Mouse (Mus musculus): ENCODE results near the gene Wdpcp. TPM values are rescaled to one million over a fixed set of nuclear protein-coding genes. Genes with fewer than 3 reads are reported as not detected.

Wdpcp gene
- polyA plus RNA-seq, 1 experiment: 1.5 TPM

DNA sequence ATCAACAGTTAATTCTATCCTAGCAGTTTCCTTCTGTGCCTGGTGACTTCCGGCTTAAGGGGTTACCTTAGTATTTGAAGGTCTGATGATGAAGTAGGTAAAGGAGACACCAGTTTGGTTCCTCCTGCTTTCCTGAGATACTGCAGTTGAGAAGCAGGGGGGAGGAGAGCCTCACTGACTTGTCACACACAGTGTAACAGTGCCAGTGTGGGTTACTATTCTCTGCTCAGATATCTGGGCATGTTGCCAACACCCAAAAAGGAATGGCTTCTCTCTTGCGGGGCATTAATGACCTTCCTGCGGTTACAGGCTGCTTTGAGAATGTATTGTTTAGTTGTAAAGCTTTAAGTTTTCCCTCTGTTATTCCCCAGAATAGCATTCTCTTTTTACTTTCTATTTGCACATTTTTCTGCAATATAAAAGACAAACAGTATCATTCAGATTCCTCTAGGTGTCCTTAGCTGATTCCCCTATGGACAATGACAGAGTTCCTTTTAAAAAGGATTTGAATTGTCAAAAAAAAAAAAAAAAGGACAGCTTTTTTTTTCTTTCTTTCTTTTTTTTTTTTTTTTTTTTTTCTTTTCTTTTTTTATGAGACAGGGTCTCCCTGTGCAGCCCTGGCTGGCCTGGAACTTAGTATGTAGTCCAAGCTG, 2.5 kb upstream of the Wdpcp start:
- peak overlapping the region; percentile 88 for H3K27ac ChIP-seq (ENCODE audit: insufficient read depth, low read depth, low read length)
- WGBS: 4% methylated on average over 3 of the region's 3 CpGs

DNA sequence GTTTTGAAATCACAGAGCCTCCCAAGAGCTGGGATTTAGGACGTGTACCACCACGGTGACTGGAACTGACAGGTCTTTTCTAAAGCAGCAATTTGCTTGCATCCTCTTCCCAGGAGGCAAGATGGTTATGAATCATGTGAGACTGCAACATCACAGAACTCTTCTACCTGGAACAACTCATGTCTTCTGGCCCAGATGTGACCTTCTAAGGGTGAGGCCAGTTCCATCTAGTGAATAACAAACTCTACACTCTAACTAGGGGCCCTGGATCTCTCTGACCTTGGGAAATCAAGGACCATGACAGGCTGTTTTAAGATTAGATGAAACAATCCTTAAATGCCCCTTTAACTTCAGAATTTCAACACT, 1.9 kb upstream of the Wdpcp start:
- Histone ChIP-seq H3K27ac (ENCODE audit: insufficient read depth, low read depth, low read length) (peak overlapping the region; percentile 61), H3K4me1 (ENCODE audit: control insufficient read depth, insufficient read depth, insufficient read length, low read length) (peaks cover 6% of the 10 kb centered on the region), H3K4me3 (ENCODE audit: low read depth, low read length) (no peak overlapping the region), H3K36me3 (ENCODE audit: control insufficient read depth, insufficient read depth, low read length) (peaks cover 19% of the 10 kb centered on the region), H3K27me3 (ENCODE audit: control insufficient read depth, insufficient read depth, low read length) (no peaks in the 10 kb centered on the region)
- TF ChIP-seq CTCF (IDR thresholded peaks at IDR 0.05; ENCODE audit: extremely low read depth, insufficient read length, insufficient replicate concordance, low read depth, low read length) (no peak), POLR2A (IDR thresholded peaks at IDR 0.05; ENCODE audit: low read depth, low read length) (no peak)
- WGBS: 45% methylated on average over 2 of the region's 2 CpGs

More for the DNA sequence above, 2.5 kb upstream of the Wdpcp start:
- H3K27me3 ChIP-seq (ENCODE audit: control insufficient read depth, insufficient read depth, low read length): no peaks in the 10 kb centered on the region
- H3K4me3 ChIP-seq (ENCODE audit: low read depth, low read length): no peak overlapping the region
- peaks cover 6% of the 10 kb centered on the region for H3K4me1 ChIP-seq (ENCODE audit: control insufficient read depth, insufficient read depth, insufficient read length, low read length)
- peaks cover 19% of the 10 kb centered on the region for H3K36me3 ChIP-seq (ENCODE audit: control insufficient read depth, insufficient read depth, low read length)
- TF ChIP-seq POLR2A (IDR thresholded peaks at IDR 0.05; ENCODE audit: low read depth, low read length) (no peak), CTCF (IDR thresholded peaks at IDR 0.05; ENCODE audit: extremely low read depth, insufficient read length, insufficient replicate concordance, low read depth, low read length) (no peak)

DNA sequence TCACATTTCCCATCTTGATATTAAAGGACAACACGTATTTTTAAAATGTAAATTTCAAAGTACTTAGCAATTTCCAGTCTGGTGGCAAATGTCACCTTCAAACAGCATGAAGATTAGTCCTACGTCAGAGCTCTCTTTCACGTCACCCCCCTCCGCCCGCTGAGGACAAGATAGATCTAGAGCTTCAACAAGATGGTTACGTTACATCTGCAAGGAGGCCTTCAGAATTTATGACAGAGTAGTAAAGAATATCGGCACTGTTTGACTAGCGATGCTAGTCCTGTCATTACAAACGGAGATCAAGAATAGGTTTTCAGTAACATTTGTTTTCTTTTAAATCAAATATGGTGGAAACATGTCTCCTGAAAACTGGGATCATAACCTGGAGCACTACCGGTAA, 1.1 kb upstream of the Wdpcp start:
- peak overlapping the region; percentile 90 for H3K27ac ChIP-seq (ENCODE audit: insufficient read depth, low read depth, low read length)
- 0 out of 2 replicates have a peak, but pooled peaks cover 4% of the 10 kb centered on the region for H3K4me1 ChIP-seq (ENCODE audit: control insufficient read depth, insufficient read depth, insufficient read length, low read length)
- peaks cover 17% of the 10 kb centered on the region for H3K36me3 ChIP-seq (ENCODE audit: control insufficient read depth, insufficient read depth, low read length)
- TF ChIP-seq POLR2A (IDR thresholded peaks at IDR 0.05; ENCODE audit: low read depth, low read length) (no peak), CTCF (IDR thresholded peaks at IDR 0.05; ENCODE audit: extremely low read depth, insufficient read length, insufficient replicate concordance, low read depth, low read length) (no peak)
- 3% methylated on average over 10 of the region's 10 CpGs for WGBS
- no peaks in the 10 kb centered on the region for H3K27me3 ChIP-seq (ENCODE audit: control insufficient read depth, insufficient read depth, low read length)
- H3K4me3 ChIP-seq (ENCODE audit: low read depth, low read length): peak overlapping the region; percentile 75

DNA sequence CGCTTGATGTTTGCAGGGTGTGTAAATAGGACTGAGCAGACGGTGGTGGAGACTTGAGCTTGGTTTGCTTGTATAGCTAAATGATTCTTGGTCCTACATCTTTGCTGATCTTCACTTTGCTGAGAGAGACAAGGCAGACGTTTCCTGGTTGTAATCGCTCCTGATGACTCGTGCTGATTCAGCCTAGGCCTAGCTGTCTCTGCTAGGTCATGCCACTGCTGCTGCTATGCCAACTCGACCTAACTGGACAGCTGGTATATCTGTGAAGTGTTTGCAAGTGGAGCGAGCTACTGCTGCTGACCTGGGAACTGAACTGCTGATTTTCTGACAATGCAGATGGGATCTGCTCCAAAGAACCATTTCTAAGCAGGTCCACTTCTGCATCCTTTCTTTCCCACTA, 9.4 kb downstream of the Wdpcp start:
- Histone ChIP-seq H3K36me3 (ENCODE audit: control insufficient read depth, insufficient read depth, low read length) (no peaks in the 10 kb centered on the region), H3K4me1 (ENCODE audit: control insufficient read depth, insufficient read depth, insufficient read length, low read length) (no peaks in the 10 kb centered on the region), H3K27ac (ENCODE audit: insufficient read depth, low read depth, low read length) (no peak overlapping the region), H3K27me3 (ENCODE audit: control insufficient read depth, insufficient read depth, low read length) (no peaks in the 10 kb centered on the region), H3K4me3 (ENCODE audit: low read depth, low read length) (no peak overlapping the region)
- WGBS: 71% methylated on average over 7 of the region's 7 CpGs
- no peak for TF ChIP-seq POLR2A (IDR thresholded peaks at IDR 0.05; ENCODE audit: low read depth, low read length)

DNA sequence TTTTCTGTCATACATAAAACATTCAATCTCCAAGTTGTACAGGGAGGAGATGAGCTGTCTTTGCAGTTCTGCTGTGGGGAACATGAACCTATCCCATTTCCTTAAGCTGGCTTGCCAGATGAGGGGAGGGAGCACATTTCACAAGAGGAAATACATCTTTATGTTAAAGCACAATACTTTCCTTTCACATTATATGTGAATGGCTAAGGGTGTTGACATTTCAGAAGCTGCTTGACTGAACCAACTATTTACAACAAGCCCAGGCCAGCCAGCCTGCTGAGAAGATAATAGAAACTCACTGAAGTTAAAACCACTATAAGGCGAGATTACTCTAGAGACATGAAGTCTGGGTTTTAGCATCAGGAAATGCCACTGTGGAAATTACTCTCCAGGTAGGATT, 11.3 kb downstream of the Wdpcp start:
- 68% methylated on average over 1 of the region's 1 CpGs for WGBS
- Histone ChIP-seq H3K4me1 (ENCODE audit: control insufficient read depth, insufficient read depth, insufficient read length, low read length) (no peaks in the 10 kb centered on the region), H3K36me3 (ENCODE audit: control insufficient read depth, insufficient read depth, low read length) (no peaks in the 10 kb centered on the region), H3K27ac (ENCODE audit: insufficient read depth, low read depth, low read length) (no peak overlapping the region), H3K27me3 (ENCODE audit: control insufficient read depth, insufficient read depth, low read length) (no peaks in the 10 kb centered on the region), H3K4me3 (ENCODE audit: low read depth, low read length) (no peak overlapping the region)
- TF ChIP-seq CTCF (IDR thresholded peaks at IDR 0.05; ENCODE audit: extremely low read depth, insufficient read length, insufficient replicate concordance, low read depth, low read length): no peak
- no peak for TF ChIP-seq POLR2A (IDR thresholded peaks at IDR 0.05; ENCODE audit: low read depth, low read length)

DNA sequence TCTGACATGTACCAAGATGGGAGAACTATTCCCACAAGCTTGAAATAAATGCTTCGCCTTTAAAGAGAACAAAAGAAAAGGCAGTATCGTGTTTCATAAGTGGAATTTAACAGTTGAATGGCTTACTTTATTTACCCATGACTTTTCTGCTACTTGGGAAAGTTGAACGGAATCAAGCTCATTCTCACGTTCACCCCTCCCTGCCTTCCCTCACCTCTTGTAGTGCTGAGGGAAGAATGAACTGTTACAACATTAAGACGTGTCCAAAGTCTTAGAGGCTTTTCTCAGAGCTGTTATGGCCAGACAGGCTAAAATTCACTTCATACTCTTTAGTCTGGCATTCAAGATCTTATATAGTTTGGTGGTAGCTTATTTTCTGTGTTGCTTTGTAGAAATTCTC, 30.5 kb downstream of the Wdpcp start:
- TF ChIP-seq CTCF (IDR thresholded peaks at IDR 0.05; ENCODE audit: extremely low read depth, insufficient read length, insufficient replicate concordance, low read depth, low read length) (no peak), POLR2A (IDR thresholded peaks at IDR 0.05; ENCODE audit: low read depth, low read length) (no peak)
- no peaks in the 10 kb centered on the region for H3K4me1 ChIP-seq (ENCODE audit: control insufficient read depth, insufficient read depth, insufficient read length, low read length)
- no peak overlapping the region for H3K4me3 ChIP-seq (ENCODE audit: low read depth, low read length)
- H3K36me3 ChIP-seq (ENCODE audit: control insufficient read depth, insufficient read depth, low read length): no peaks in the 10 kb centered on the region
- WGBS: 71% methylated on average over 5 of the region's 5 CpGs
- H3K27ac ChIP-seq (ENCODE audit: insufficient read depth, low read depth, low read length): no peak overlapping the region
- no peaks in the 10 kb centered on the region for H3K27me3 ChIP-seq (ENCODE audit: control insufficient read depth, insufficient read depth, low read length)

DNA sequence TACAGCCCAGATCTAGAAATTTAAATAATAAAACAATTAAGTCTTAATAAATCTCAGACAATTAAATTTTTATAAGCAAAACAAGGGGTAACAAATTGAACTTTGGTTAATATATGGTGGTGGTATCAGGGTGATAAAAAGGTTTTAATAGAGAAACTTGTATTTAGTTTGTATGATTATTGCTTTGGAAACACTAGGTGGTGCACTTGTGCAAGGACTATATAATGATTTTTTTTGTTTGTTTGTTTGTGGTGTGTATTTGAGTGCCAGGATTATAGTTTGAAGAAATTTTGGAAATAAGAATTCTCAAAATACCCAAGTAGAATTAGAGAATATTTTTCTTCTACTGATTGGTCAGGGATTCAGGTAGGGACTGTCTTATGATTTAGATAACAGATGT, 43.9 kb downstream of the Wdpcp start:
- no peaks in the 10 kb centered on the region for H3K4me1 ChIP-seq (ENCODE audit: control insufficient read depth, insufficient read depth, insufficient read length, low read length)
- no peak overlapping the region for H3K4me3 ChIP-seq (ENCODE audit: low read depth, low read length)
- H3K27ac ChIP-seq (ENCODE audit: insufficient read depth, low read depth, low read length): no peak overlapping the region
- H3K27me3 ChIP-seq (ENCODE audit: control insufficient read depth, insufficient read depth, low read length): no peaks in the 10 kb centered on the region
- H3K36me3 ChIP-seq (ENCODE audit: control insufficient read depth, insufficient read depth, low read length): no peaks in the 10 kb centered on the region
- TF ChIP-seq CTCF (IDR thresholded peaks at IDR 0.05; ENCODE audit: extremely low read depth, insufficient read length, insufficient replicate concordance, low read depth, low read length) (no peak), POLR2A (IDR thresholded peaks at IDR 0.05; ENCODE audit: low read depth, low read length) (no peak)
